13 mouse cellular contexts compared by ENCODE assay signal in genomic region chr5:121876901-121877300, GRCm38 (mm10).
"Had no signal": no experiment of that assay in that cellular context is flagged by ENCODE, and none has a peak within 500 bp of the region (broad histone marks: within the 10 kb centered on the region; RNA-seq: fewer than 3 reads in every experiment).

No protein-coding gene starts in this region.

- DNase-seq: lung, adult 18-20 months; lung, embryonic 14.5 days; lung, postnatal 10 days; lung, postnatal 4 days; midbrain, embryonic 14.5 days; retina, postnatal 1 day; right cerebral cortex, adult 18-20 months; right cerebral cortex, postnatal 25 days; right cerebral cortex, postnatal 4 days; spleen, adult 18-20 months; thymus, adult 18-20 months; thymus, postnatal 14 days; thymus, postnatal 36 days had no signal
